Mouse (Mus musculus): ENCODE measurements around the gene Pde7b. TPM values are rescaled to one million over a fixed set of nuclear protein-coding genes. Genes with fewer than 3 reads are reported as not detected.

Pde7b gene
- total RNA-seq, 1 experiment from 2014 or later = 5.1 TPM

- no peak for ATAC-seq (replicated peaks in 1 of 2; ENCODE audit: insufficient read depth in 1 of 2, low FRiP score in 2 of 2, low TSS enrichment in 1 of 2, low read depth in 1 of 2, poor library complexity in 2 of 2, severe bottlenecking in 2 of 2)
Measured at GRCm38 (mm10) chr10:20725384-20725983, 606 bp upstream of the Pde7b start.

- no peak for ATAC-seq (replicated peaks in 1 of 2; ENCODE audit: insufficient read depth in 1 of 2, low FRiP score in 2 of 2, low TSS enrichment in 1 of 2, low read depth in 1 of 2, poor library complexity in 2 of 2, severe bottlenecking in 2 of 2)
Measured at GRCm38 (mm10) chr10:20724451-20724850, 427 bp downstream of the Pde7b start.

- ATAC-seq (replicated peaks in 1 of 2; ENCODE audit: insufficient read depth in 1 of 2, low FRiP score in 2 of 2, low TSS enrichment in 1 of 2, low read depth in 1 of 2, poor library complexity in 2 of 2, severe bottlenecking in 2 of 2) = no peak
Measured at GRCm38 (mm10) chr10:20723962-20724361, 916 bp downstream of the Pde7b start.

DNA sequence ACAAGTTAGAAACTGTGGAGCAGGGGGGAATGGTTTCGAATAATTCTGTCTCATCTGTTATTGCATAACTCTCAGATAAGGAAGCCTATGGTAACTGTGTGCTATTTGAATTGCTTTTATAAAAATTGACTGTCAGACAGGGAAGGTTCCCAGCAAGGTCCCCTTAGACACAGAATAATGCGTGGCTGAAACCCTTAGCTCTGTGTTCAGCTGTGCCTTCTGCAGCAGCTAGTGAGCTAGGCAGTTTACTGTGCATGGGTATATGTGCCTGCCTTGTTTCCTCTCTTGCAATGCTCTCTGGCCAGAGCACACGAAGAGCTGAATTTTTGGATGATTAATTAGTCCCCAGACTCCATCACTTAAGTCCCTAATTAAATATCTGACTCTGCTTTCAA is 1.4 kb downstream of the Pde7b start:
- no peak for ATAC-seq (replicated peaks in 1 of 2; ENCODE audit: insufficient read depth in 1 of 2, low FRiP score in 2 of 2, low TSS enrichment in 1 of 2, low read depth in 1 of 2, poor library complexity in 2 of 2, severe bottlenecking in 2 of 2)

GRCm38 (mm10) chr10:20722651-20723520 is 2.0 kb downstream of the Pde7b start:
- no peak for ATAC-seq (replicated peaks in 1 of 2; ENCODE audit: insufficient read depth in 1 of 2, low FRiP score in 2 of 2, low TSS enrichment in 1 of 2, low read depth in 1 of 2, poor library complexity in 2 of 2, severe bottlenecking in 2 of 2)

DNA sequence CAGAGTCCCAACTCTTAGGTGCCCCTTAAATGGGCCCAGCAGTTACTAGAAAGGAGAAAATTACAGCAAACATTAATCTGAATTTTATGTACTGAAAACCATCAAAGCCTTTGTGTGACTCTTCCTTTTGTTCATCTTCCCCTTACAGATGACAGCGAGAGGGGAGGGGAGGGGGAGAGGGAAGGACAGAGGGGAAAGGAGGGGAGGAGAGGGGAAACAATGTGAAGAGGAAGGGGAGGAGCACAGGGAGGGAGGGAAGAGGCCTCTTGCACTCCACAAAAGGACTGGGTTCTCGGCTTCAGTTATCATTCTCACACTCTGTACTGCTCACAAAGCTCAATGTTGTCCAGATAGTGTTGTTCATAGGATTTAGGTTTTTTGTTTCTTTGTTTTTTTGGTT is 5.7 kb downstream of the Pde7b start:
- no peak for ATAC-seq (replicated peaks in 1 of 2; ENCODE audit: insufficient read depth in 1 of 2, low FRiP score in 2 of 2, low TSS enrichment in 1 of 2, low read depth in 1 of 2, poor library complexity in 2 of 2, severe bottlenecking in 2 of 2)

DNA sequence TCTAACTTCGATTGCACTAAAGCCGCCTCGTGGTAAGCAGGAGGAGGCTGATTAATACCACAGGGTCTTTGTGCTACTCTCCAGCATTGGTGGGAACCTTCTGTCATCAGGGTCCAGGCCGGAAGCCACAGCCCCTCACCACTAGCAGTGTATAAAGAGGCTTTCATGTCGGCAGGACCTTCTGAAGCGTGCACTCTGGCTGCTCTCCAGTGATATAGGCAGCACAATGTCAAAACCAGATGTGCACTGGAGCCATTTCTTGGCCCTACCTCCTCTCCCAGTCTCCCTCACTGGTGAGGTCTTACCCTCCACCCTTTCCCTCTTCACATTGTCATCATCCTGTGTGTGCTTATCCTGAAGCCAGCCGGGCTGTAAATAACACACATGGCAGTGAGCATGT is 24.2 kb downstream of the Pde7b start:
- no peak for ATAC-seq (replicated peaks in 1 of 2; ENCODE audit: insufficient read depth in 1 of 2, low FRiP score in 2 of 2, low TSS enrichment in 1 of 2, low read depth in 1 of 2, poor library complexity in 2 of 2, severe bottlenecking in 2 of 2)

- no peak for ATAC-seq (replicated peaks in 1 of 2; ENCODE audit: insufficient read depth in 1 of 2, low FRiP score in 2 of 2, low TSS enrichment in 1 of 2, low read depth in 1 of 2, poor library complexity in 2 of 2, severe bottlenecking in 2 of 2)
Measured at GRCm38 (mm10) chr10:20699874-20700273, 25.0 kb downstream of the Pde7b start.

DNA sequence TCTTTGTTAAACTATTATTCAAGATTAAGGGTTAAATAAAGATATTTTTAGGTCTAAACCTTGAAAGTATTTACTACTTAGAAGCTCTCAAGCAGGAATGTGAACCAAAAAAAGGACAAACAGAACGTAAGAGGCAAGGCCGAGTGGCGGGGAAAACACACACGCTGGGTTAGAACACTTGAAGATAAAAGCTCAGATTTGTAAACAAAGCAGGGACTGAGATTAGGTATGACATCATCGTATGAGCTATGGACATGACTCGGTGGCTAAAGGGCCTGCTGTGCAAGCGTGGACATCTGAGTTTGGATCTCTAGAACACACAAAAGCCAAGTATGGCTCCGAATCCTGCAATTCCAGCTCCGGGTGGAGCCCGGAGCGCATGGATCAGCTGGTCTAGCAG is 29.2 kb downstream of the Pde7b start:
- no peak for ATAC-seq (replicated peaks in 1 of 2; ENCODE audit: insufficient read depth in 1 of 2, low FRiP score in 2 of 2, low TSS enrichment in 1 of 2, low read depth in 1 of 2, poor library complexity in 2 of 2, severe bottlenecking in 2 of 2)

- ATAC-seq (replicated peaks in 1 of 2; ENCODE audit: insufficient read depth in 1 of 2, low FRiP score in 2 of 2, low TSS enrichment in 1 of 2, low read depth in 1 of 2, poor library complexity in 2 of 2, severe bottlenecking in 2 of 2) = no peak
Measured at GRCm38 (mm10) chr10:20690002-20690401, 34.9 kb downstream of the Pde7b start.

GRCm38 (mm10) chr10:20684151-20684550 is 40.7 kb downstream of the Pde7b start:
- ATAC-seq (replicated peaks in 1 of 2; ENCODE audit: insufficient read depth in 1 of 2, low FRiP score in 2 of 2, low TSS enrichment in 1 of 2, low read depth in 1 of 2, poor library complexity in 2 of 2, severe bottlenecking in 2 of 2) = no peak

DNA sequence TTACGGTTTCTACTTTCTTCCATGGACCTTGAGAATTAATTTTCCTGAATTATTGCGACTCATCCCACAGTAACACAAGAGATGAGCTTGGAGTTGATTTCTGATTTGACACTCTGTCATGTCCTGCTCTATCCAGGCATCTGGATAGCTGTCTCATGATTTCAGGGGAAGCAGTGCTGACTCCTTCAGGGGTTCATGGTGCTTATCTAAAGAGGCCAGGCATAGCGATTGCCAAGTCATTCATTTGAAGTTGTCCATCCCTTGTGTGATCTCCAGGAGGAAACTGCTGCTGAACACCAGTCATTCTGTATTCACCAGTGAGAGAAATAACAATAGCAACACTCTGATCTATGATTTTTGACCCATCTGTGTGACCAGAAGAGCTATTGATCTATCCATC is 43.9 kb downstream of the Pde7b start:
- ATAC-seq (replicated peaks in 1 of 2; ENCODE audit: insufficient read depth in 1 of 2, low FRiP score in 2 of 2, low TSS enrichment in 1 of 2, low read depth in 1 of 2, poor library complexity in 2 of 2, severe bottlenecking in 2 of 2) = no peak

DNA sequence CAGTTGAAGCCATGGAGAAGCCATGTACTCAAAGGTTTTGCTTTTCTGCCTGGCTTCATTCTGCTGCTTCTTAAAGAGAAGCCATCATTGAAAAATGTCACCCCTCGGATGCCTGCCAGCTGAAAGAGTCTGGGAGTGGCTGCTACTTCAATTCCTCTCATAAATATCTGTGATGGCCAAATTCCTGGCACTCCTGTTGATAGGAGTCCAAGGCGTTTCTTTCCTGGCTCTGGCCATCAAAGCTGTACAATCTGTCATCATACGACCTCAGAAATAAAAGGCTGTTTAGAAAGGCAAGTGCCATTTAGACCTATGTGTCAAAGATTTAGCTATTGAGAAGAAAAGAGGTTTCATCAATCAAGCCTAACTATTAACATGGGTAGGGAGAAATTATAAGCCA is 49.6 kb downstream of the Pde7b start:
- ATAC-seq (replicated peaks in 1 of 2; ENCODE audit: insufficient read depth in 1 of 2, low FRiP score in 2 of 2, low TSS enrichment in 1 of 2, low read depth in 1 of 2, poor library complexity in 2 of 2, severe bottlenecking in 2 of 2) = no peak

DNA sequence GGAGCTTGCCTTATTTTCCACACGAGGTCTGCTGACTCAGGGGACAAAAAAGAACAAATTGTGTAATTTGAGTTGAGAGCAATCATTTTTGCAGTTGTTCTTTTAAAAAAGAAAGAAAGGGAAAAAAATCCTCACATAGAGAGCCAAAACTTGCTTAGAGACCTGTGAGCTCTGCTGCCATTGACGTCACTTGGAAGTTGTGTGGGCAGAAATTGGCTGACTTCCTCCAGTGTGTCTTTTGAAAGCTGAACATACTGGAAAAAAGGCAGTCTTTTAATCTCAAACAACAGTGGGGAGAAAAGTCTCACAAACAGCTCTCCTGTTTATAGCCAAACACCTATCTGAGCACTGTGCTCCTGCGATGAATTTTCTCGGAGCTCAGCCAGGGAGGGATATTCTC is 51.1 kb downstream of the Pde7b start:
- ATAC-seq (replicated peaks in 1 of 2; ENCODE audit: insufficient read depth in 1 of 2, low FRiP score in 2 of 2, low TSS enrichment in 1 of 2, low read depth in 1 of 2, poor library complexity in 2 of 2, severe bottlenecking in 2 of 2) = peak in 1 of 2 experiments; percentile 36; a peak in 1 of 4 replicates

DNA sequence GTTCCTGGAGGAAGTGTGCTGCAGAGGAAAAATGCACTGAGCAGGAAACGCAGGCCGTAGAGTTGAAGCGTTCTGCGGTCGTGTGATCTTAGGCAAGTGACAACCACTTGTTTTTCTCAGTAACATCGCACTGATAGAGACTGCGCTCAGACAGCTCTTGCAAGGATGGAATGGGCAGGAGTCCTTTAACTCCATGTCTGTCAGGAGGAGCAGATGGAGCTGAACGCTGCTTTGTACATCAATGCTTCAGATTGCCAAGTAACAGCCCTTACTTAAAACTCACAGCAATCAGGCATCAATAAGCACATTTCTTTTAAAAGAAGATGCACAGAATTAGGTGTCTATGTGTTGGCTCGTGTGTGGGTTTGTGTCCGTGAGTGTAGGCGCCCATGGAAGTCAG is 52.3 kb downstream of the Pde7b start:
- no peak for ATAC-seq (replicated peaks in 1 of 2; ENCODE audit: insufficient read depth in 1 of 2, low FRiP score in 2 of 2, low TSS enrichment in 1 of 2, low read depth in 1 of 2, poor library complexity in 2 of 2, severe bottlenecking in 2 of 2)

DNA sequence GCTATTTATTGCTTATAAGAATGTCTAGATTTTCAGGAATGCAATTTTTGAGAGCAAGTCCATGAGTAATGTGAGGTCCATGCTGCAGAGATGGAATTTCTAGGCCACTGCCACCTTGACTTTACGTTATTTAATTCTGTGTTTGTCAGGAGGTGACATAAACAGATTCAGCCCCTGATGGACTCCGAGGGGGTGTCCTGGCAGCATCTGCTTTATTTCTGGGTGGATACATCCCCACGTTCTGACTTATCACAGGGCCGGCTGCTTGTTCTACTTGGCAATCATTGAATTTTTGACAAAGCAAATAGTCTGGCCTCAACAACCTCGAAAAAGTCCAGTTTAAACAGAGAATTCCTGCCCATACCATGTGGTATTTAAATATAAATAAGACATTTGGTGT is 53.3 kb downstream of the Pde7b start:
- ATAC-seq (replicated peaks in 1 of 2; ENCODE audit: insufficient read depth in 1 of 2, low FRiP score in 2 of 2, low TSS enrichment in 1 of 2, low read depth in 1 of 2, poor library complexity in 2 of 2, severe bottlenecking in 2 of 2) = no peak

- no peak for ATAC-seq (replicated peaks in 1 of 2; ENCODE audit: insufficient read depth in 1 of 2, low FRiP score in 2 of 2, low TSS enrichment in 1 of 2, low read depth in 1 of 2, poor library complexity in 2 of 2, severe bottlenecking in 2 of 2)
Measured at GRCm38 (mm10) chr10:20670541-20670940, 54.3 kb downstream of the Pde7b start.

- no peak for ATAC-seq (replicated peaks in 1 of 2; ENCODE audit: insufficient read depth in 1 of 2, low FRiP score in 2 of 2, low TSS enrichment in 1 of 2, low read depth in 1 of 2, poor library complexity in 2 of 2, severe bottlenecking in 2 of 2)
Measured at GRCm38 (mm10) chr10:20669467-20669866, 55.4 kb downstream of the Pde7b start.

DNA sequence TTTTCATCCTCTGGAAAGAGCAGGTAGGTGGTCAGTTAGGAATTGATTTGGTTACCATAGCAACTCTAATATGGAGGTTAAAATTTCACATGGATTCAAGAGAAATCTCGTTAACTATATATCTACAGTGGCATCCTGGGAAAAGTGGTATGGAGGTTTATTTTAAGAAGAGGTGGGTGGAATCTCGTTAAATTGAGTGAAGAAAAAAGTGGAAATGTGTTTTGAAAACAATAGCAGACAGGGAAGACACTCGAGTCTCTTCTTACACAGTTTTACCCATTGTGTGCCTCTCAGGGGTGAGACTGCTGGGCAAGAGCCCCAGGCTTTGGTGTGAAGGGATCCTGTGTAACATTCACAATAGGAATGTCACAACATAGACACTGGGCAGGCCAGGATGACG is 56.3 kb downstream of the Pde7b start:
- ATAC-seq (replicated peaks in 1 of 2; ENCODE audit: insufficient read depth in 1 of 2, low FRiP score in 2 of 2, low TSS enrichment in 1 of 2, low read depth in 1 of 2, poor library complexity in 2 of 2, severe bottlenecking in 2 of 2) = no peak
